Mouse (Mus musculus) MEL (cell line): ENCODE measurements around the gene Ankrd35. TPM values are rescaled to one million over a fixed set of nuclear protein-coding genes. Genes with fewer than 3 reads are reported as not detected.
A peak's percentile ranks its signal among the peaks of the same experiment; 100 is the strongest.

Source experiments
- DNase-seq: peaks from one replicate; pipeline ENCODE4 v3.0.0; 2011; ENCODE audit warnings: low read depth, low spot score
- H3K27ac ChIP-seq: 2 replicates; pipeline ENCODE4 v1.5.1; 2012; ENCODE audit warnings: low read depth, mild to moderate bottlenecking, control low read depth, low read length, moderate library complexity; ENCODE audit not compliant: control insufficient read depth
- H3K27me3 ChIP-seq, 2 experiments: fragments of 150-350 bp in 1 of 2; sonication (generic) in 1 of 2; 2 replicates each; pipeline ENCODE4 v1.6.1; 2012; ENCODE audit warnings: low read length in 2 of 2, mild to moderate bottlenecking in 2 of 2, improper control_type of control experiment in 1 of 2, moderate library complexity in 1 of 2; ENCODE audit not compliant: insufficient read depth in 2 of 2, control insufficient read depth in 1 of 2
- H3K36me3 ChIP-seq, 2 experiments: 2 replicates each; pipeline ENCODE4 v1.6.1; 2012 to 2014; ENCODE audit warnings: low read length in 2 of 2, improper control_type of control experiment in 1 of 2, inconsistent platforms in 1 of 2, mild to moderate bottlenecking in 1 of 2; ENCODE audit not compliant: insufficient read depth in 2 of 2, control insufficient read depth in 1 of 2
- H3K4me1 ChIP-seq, 2 experiments: fragments of 150-350 bp in 1 of 2; sonication (generic) in 1 of 2; 2 replicates each; pipeline ENCODE4 v1.6.1; 2012; ENCODE audit warnings: low read length in 2 of 2, improper control_type of control experiment in 1 of 2, mild to moderate bottlenecking in 1 of 2; ENCODE audit not compliant: insufficient read depth in 2 of 2, control insufficient read depth in 1 of 2
- H3K4me3 ChIP-seq, 2 experiments: fragments of 150-350 bp in 1 of 2; sonication (generic) in 1 of 2; 2 replicates each; pipeline ENCODE4 v1.5.1; 2012; ENCODE audit warnings: low read depth in 2 of 2, low read length in 2 of 2, mild to moderate bottlenecking in 2 of 2, moderate library complexity in 2 of 2, control low read depth in 1 of 2, improper control_type of control experiment in 1 of 2; ENCODE audit not compliant: control insufficient read depth in 1 of 2, insufficient read depth in 1 of 2
- H3K79me2 ChIP-seq: 2 replicates; pipeline ENCODE4 v1.6.1; 2012; ENCODE audit warnings: mild to moderate bottlenecking, low read length, moderate library complexity; ENCODE audit not compliant: control insufficient read depth, poor library complexity, insufficient read depth
- H3K9ac ChIP-seq: 2 replicates; pipeline ENCODE4 v1.6.1; 2012; ENCODE audit warnings: low read depth, mild to moderate bottlenecking, control low read depth, low read length, moderate library complexity; ENCODE audit not compliant: control insufficient read depth, poor library complexity, severe bottlenecking
- H3K9me3 ChIP-seq: fragments of 150-350 bp; sonication (generic); replicated peaks from 2 replicates; pipeline ENCODE4 v1.6.1; 2012; ENCODE audit warnings: mild to moderate bottlenecking, low read length, improper control_type of control experiment, moderate library complexity; ENCODE audit not compliant: insufficient read depth
- BHLHE40 ChIP-seq: IDR thresholded peaks from 2 replicates; pipeline ENCODE4 v1.6.1; 2012; ENCODE audit warnings: low read depth, mild to moderate bottlenecking, inconsistent platforms, low read length, improper control_type of control experiment, borderline replicate concordance
- CHD1 ChIP-seq: IDR thresholded peaks from 2 replicates; pipeline ENCODE4 v1.6.1; 2012; ENCODE audit warnings: low read depth, mild to moderate bottlenecking, inconsistent platforms, low read length, improper control_type of control experiment
- CHD2 ChIP-seq: IDR thresholded peaks from 2 replicates; pipeline ENCODE4 v1.6.1; 2011; ENCODE audit warnings: low read length, improper control_type of control experiment
- CTCF ChIP-seq, 3 experiments: IDR thresholded peaks in 2 of 3; conservative IDR thresholded peaks in 1 of 3; 2 replicates each; pipeline ENCODE4 v1.5.1; 2011 to 2012; ENCODE audit warnings: low read length in 3 of 3, low read depth in 2 of 3, mild to moderate bottlenecking in 2 of 3, improper control_type of control experiment in 1 of 3, inconsistent platforms in 1 of 3, mixed read lengths in 1 of 3, moderate library complexity in 1 of 3; ENCODE audit not compliant: control insufficient read depth in 1 of 3, insufficient read depth in 1 of 3, poor library complexity in 1 of 3, severe bottlenecking in 1 of 3
- ELF1 ChIP-seq: IDR thresholded peaks from 2 replicates; pipeline ENCODE4 v1.6.1; 2014; ENCODE audit warnings: low read depth, mild to moderate bottlenecking, inconsistent platforms, low read length, improper control_type of control experiment, moderate library complexity
- EP300 ChIP-seq, 2 experiments: IDR thresholded peaks; 2 replicates each; pipeline ENCODE4 v1.6.1; 2011; ENCODE audit warnings: improper control_type of control experiment in 2 of 2, low read length in 2 of 2, low read depth in 1 of 2, mild to moderate bottlenecking in 1 of 2
- ETS1 ChIP-seq: IDR thresholded peaks from 2 replicates; pipeline ENCODE4 v1.6.1; 2012; ENCODE audit warnings: low read depth, mild to moderate bottlenecking, inconsistent platforms, low read length, improper control_type of control experiment, moderate library complexity
- GATA1 ChIP-seq: IDR thresholded peaks from 2 replicates; pipeline ENCODE4 v1.6.1; 2011; ENCODE audit warnings: low read depth, low read length, improper control_type of control experiment
- HCFC1 ChIP-seq: IDR thresholded peaks from 2 replicates; pipeline ENCODE4 v1.6.1; 2012; ENCODE audit warnings: low read depth, mild to moderate bottlenecking, inconsistent platforms, low read length, improper control_type of control experiment, moderate library complexity
- JUND ChIP-seq: IDR thresholded peaks from 2 replicates; pipeline ENCODE4 v1.6.1; 2011; ENCODE audit warnings: low read depth, mild to moderate bottlenecking, improper control_type of control experiment, low read length
- KAT2A ChIP-seq: conservative IDR thresholded peaks from 2 replicates; pipeline ENCODE4 v1.6.1; 2012; ENCODE audit warnings: low read depth, low read length, improper control_type of control experiment, inconsistent platforms
- MXI1 ChIP-seq: IDR thresholded peaks from 2 replicates; pipeline ENCODE4 v1.6.1; 2011; ENCODE audit warnings: mild to moderate bottlenecking, low read depth, low read length, improper control_type of control experiment
- POLR2AphosphoS2 ChIP-seq: IDR thresholded peaks from 2 replicates; pipeline ENCODE4 v1.6.1; 2011; ENCODE audit warnings: low read length, improper control_type of control experiment
- RCOR1 ChIP-seq: IDR thresholded peaks from 2 replicates; pipeline ENCODE4 v1.6.1; 2012; ENCODE audit warnings: low read depth, mild to moderate bottlenecking, inconsistent platforms, low read length, improper control_type of control experiment
- SIN3A ChIP-seq: IDR thresholded peaks from 2 replicates; pipeline ENCODE4 v1.6.1; 2012; ENCODE audit warnings: low read length, improper control_type of control experiment, inconsistent platforms
- SMC3 ChIP-seq: IDR thresholded peaks from 2 replicates; pipeline ENCODE4 v1.6.1; 2011; ENCODE audit warnings: low read depth, low read length, improper control_type of control experiment
- TAL1 ChIP-seq: IDR thresholded peaks from 2 replicates; pipeline ENCODE4 v1.6.1; 2012; ENCODE audit warnings: mild to moderate bottlenecking, inconsistent platforms, low read length, moderate library complexity, mixed read lengths
- TBP ChIP-seq: IDR thresholded peaks from 2 replicates; pipeline ENCODE4 v1.8.0; 2011; ENCODE audit warnings: low read depth, low read length, improper control_type of control experiment
- TCF12 ChIP-seq: IDR thresholded peaks from 2 replicates; pipeline ENCODE4 v1.6.1; 2014; ENCODE audit warnings: low read depth, mild to moderate bottlenecking, inconsistent platforms, low read length, improper control_type of control experiment, moderate library complexity
- ZKSCAN1 ChIP-seq: IDR thresholded peaks from 2 replicates; pipeline ENCODE4 v1.6.1; 2012; ENCODE audit warnings: low read depth, mild to moderate bottlenecking, inconsistent platforms, low read length, improper control_type of control experiment, moderate library complexity
- ZNF384 ChIP-seq: IDR thresholded peaks from 2 replicates; pipeline ENCODE4 v1.6.1; 2012; ENCODE audit warnings: low read depth, mild to moderate bottlenecking, inconsistent platforms, low read length, improper control_type of control experiment
- polyA plus RNA-seq, 2 experiments: library from polyadenylated mRNA; stranded (reverse) in 1 of 2; unstranded in 1 of 2; fragments of >175 nt in 1 of 2; fragments of >200 nt in 1 of 2; gene quantifications; 2 replicates each; pipeline versions ENCODE4 v1.2.1 to v1.2.4; 2012; ENCODE audit warnings: low replicate concordance in 2 of 2, low read depth in 1 of 2; ENCODE audit not compliant: insufficient read length in 2 of 2, insufficient read depth in 1 of 2, missing spikeins in 1 of 2
- total RNA-seq: library from RNA; depleted of rRNA; stranded (reverse); fragments of 300-350 nt; gene quantifications from 2 replicates; pipeline ENCODE4 v1.2.3, GENCODE M21; 2012

Ankrd35 gene
- total and polyA plus RNA-seq, 3 experiments: 0.62 to 0.77 TPM; not detected in 1

GRCm38 (mm10) chr3:96729403-96729784, 59.5 kb downstream of the Ankrd35 start:
- H3K79me2 ChIP-seq: peaks cover 57% of the 10 kb centered on the region
- peak; percentile 99 for TF ChIP-seq ZNF384
- TF ChIP-seq GATA1: peak; percentile 88
- TF ChIP-seq EP300 (IDR thresholded peaks at IDR 0.05; ENCODE audit: low read depth in 1 of 2, low read length in 2 of 2): peak; percentile 56 to 77
- TF ChIP-seq CTCF (IDR thresholded peaks at IDR 0.05 in 2 of 3, conservative IDR thresholded peaks at IDR 0.05 in 1 of 3; ENCODE audit: control insufficient read depth in 1 of 3, insufficient read depth in 1 of 3, low read depth in 2 of 3, low read length in 3 of 3, poor library complexity in 1 of 3, severe bottlenecking in 1 of 3): peak; percentile 22 to 68 (median 66); a peak in 5 of 6 replicates
- peak; percentile 29; the same call in 1 of the 2 replicates for TF ChIP-seq TAL1
- no peak for TF ChIP-seq SMC3
- TF ChIP-seq JUND: 0 out of 2 replicates have a peak, but pooled peaks have one; percentile 73
- TF ChIP-seq TBP: no peak; the same call in 1 of the 2 replicates
- TF ChIP-seq ETS1: peak; percentile 72; the same call in 1 of the 2 replicates
- peak; percentile 82 for TF ChIP-seq MXI1
- TF ChIP-seq ZKSCAN1: peak; percentile 74; the same call in 1 of the 2 replicates
- TF ChIP-seq CHD2: no peak
- 0 out of 2 replicates have a peak, but pooled peaks have one; percentile 3 for TF ChIP-seq CHD1
- no peak for TF ChIP-seq KAT2A
- TF ChIP-seq HCFC1: peak; percentile 59
- TF ChIP-seq TCF12: peak; percentile 20; the same call in 1 of the 2 replicates
- peak; percentile 65 for TF ChIP-seq RCOR1
- TF ChIP-seq SIN3A: peak; percentile 94
- H3K27me3 ChIP-seq: no peaks in the 10 kb centered on the region
- peak overlapping the region in 1 of 2 experiments; percentile 97; a peak in 2 of 4 replicates for H3K4me3 ChIP-seq
- no peak overlapping the region; the same call in 1 of the 2 replicates for H3K9ac ChIP-seq
- peaks cover 0 to 24% of the 10 kb centered on the region in 2 experiments; a peak in 2 of 4 replicates for H3K36me3 ChIP-seq
- peak; percentile 95 for DNase-seq
- H3K9me3 ChIP-seq: no peaks in the 10 kb centered on the region
- H3K27ac ChIP-seq: no peak overlapping the region
- peaks cover 5 to 19% of the 10 kb centered on the region in 2 experiments for H3K4me1 ChIP-seq

GRCm38 (mm10) chr3:96730785-96731184, 60.9 kb downstream of the Ankrd35 start:
- no peak for TF ChIP-seq BHLHE40
- no peak for TF ChIP-seq POLR2AphosphoS2
- TF ChIP-seq ELF1: no peak
- TF ChIP-seq RCOR1: peak; percentile 99
- TF ChIP-seq MXI1: peak; percentile 61; the same call in 1 of the 2 replicates
- 0 out of 2 replicates have a peak, but pooled peaks have one; percentile 20 for TF ChIP-seq GATA1
- no peak for DNase-seq
- H3K36me3 ChIP-seq: peaks cover 0 to 30% of the 10 kb centered on the region in 2 experiments; a peak in 2 of 4 replicates
- H3K27ac ChIP-seq: no peak overlapping the region
- peaks cover 51% of the 10 kb centered on the region for H3K79me2 ChIP-seq
- no peaks in the 10 kb centered on the region for H3K9me3 ChIP-seq
- H3K9ac ChIP-seq: no peak overlapping the region
- no peaks in the 10 kb centered on the region for H3K27me3 ChIP-seq
- no peak overlapping the region for H3K4me3 ChIP-seq
- peaks cover 5 to 17% of the 10 kb centered on the region in 2 experiments for H3K4me1 ChIP-seq
